ENCODE assay signal across 28 mouse cellular contexts in the genomic region with DNA sequence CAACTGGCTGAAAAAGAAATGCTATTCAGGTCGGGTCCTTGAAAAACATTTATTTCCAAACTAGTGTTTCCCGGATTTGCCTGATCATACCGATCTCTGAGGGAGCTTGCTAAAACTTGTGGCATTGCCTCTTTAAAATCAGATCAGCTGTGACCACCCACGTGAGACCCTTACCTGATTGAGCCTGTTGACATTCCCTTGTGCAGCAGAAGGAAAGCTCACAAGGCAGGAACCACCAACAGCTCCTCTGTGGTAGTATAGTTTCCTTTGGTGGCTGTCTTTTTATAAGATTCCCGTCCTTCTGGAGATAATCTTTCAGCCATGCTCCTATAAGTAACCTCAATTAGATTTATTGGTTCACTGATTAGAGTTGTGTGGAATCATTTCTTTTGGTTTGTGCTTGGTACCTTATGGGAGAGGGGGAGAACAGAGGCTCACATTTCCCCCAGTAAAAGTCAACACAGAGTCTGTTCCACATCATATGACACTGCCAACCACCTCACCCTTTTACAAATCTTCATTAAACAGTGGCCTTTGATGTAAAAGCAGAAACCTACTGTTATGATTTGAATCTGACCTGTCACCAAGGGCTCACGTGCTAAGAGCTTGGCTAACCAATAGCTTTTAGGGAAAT. TPM values are rescaled to one million over a fixed set of nuclear protein-coding genes. Genes with fewer than 3 reads are reported as not detected.
DNase-seq lines count a peak whose midpoint lies in the region; ATAC-seq lines count a peak whose summit lies in the region.
"Had no signal": no experiment of that assay in that cellular context is flagged by ENCODE, and none has a peak within 500 bp of the region (broad histone marks: within the 10 kb centered on the region; RNA-seq: fewer than 3 reads in every experiment).

No protein-coding gene starts in this region.

- H3K4me3 ChIP-seq in kidney, embryonic 15.5 days (replicated peaks), result no peak overlapping the region
- H3K4me3 ChIP-seq in limb, embryonic 11.5 days (ENCODE audit: low read depth, low read length), result no peak overlapping the region
- no peak overlapping the region for H3K4me3 ChIP-seq in limb, embryonic 10.5 days
- no peak overlapping the region for H3K4me3 ChIP-seq in limb, embryonic 13.5 days
- H3K4me3 ChIP-seq: embryonic facial prominence, embryonic 10.5 days; embryonic facial prominence, embryonic 13.5 days; erythroblast, embryonic 14.5 days; forebrain, embryonic 12.5 days; forebrain, embryonic 15.5 days; gastrocnemius, adult 2 months; heart, embryonic 12.5 days; heart, embryonic 15.5 days; hindbrain, embryonic 10.5 days; hindbrain, embryonic 13.5 days had no signal

- H3K27ac ChIP-seq in kidney, embryonic 15.5 days, result peak overlapping the region; percentile 58
- H3K27ac ChIP-seq in limb, embryonic 11.5 days (replicated peaks; ENCODE audit: low read depth, low read length), result no peak overlapping the region
- no peak overlapping the region for H3K27ac ChIP-seq in limb, embryonic 10.5 days
- H3K27ac ChIP-seq in limb, embryonic 13.5 days, result no peak overlapping the region
- H3K27ac ChIP-seq: embryonic facial prominence, embryonic 10.5 days; embryonic facial prominence, embryonic 13.5 days; forebrain, embryonic 12.5 days; forebrain, embryonic 15.5 days; gastrocnemius, adult 2 months; heart, embryonic 15.5 days; hindbrain, embryonic 10.5 days; hindbrain, embryonic 13.5 days had no signal

- H3K36me3 ChIP-seq in kidney, embryonic 15.5 days, result no peaks in the 10 kb centered on the region
- no peaks in the 10 kb centered on the region for H3K36me3 ChIP-seq in limb, embryonic 11.5 days (ENCODE audit: control insufficient read depth, insufficient read depth, low read length)
- H3K36me3 ChIP-seq in limb, embryonic 10.5 days, result no peaks in the 10 kb centered on the region
- H3K36me3 ChIP-seq in limb, embryonic 13.5 days, result no peaks in the 10 kb centered on the region
- H3K36me3 ChIP-seq: embryonic facial prominence, embryonic 10.5 days; embryonic facial prominence, embryonic 13.5 days; forebrain, embryonic 12.5 days; forebrain, embryonic 15.5 days; heart, embryonic 12.5 days; heart, embryonic 15.5 days; hindbrain, embryonic 10.5 days; hindbrain, embryonic 13.5 days had no signal

- no peak overlapping the region for H3K9ac ChIP-seq in kidney, embryonic 15.5 days
- no peak overlapping the region for H3K9ac ChIP-seq in limb, embryonic 11.5 days (ENCODE audit: low read length)
- H3K9ac ChIP-seq in limb, embryonic 13.5 days, result no peak overlapping the region
- H3K9ac ChIP-seq: embryonic facial prominence, embryonic 13.5 days; forebrain, embryonic 12.5 days; forebrain, embryonic 15.5 days; heart, embryonic 12.5 days; heart, embryonic 15.5 days; hindbrain, embryonic 13.5 days had no signal

- no peaks in the 10 kb centered on the region for H3K9me3 ChIP-seq in kidney, embryonic 15.5 days (replicated peaks)
- no peaks in the 10 kb centered on the region for H3K9me3 ChIP-seq in limb, embryonic 11.5 days (ENCODE audit: control insufficient read depth, low read length)
- H3K9me3 ChIP-seq in limb, embryonic 10.5 days (replicated peaks), result no peaks in the 10 kb centered on the region
- peaks cover 6% of the 10 kb centered on the region; the same call in 1 of the 2 replicates for H3K9me3 ChIP-seq in limb, embryonic 13.5 days
- H3K9me3 ChIP-seq: embryonic facial prominence, embryonic 10.5 days; embryonic facial prominence, embryonic 13.5 days; forebrain, embryonic 12.5 days; forebrain, embryonic 15.5 days; heart, embryonic 15.5 days; hindbrain, embryonic 10.5 days had no signal

- no peak for DNase-seq in kidney, adult 11 months
- DNase-seq in limb, embryonic 11.5 days (ENCODE audit: low spot score), result no peak
- DNase-seq in limb, embryonic 10.5 days (ENCODE audit: low spot score), result no peak
- no peak for DNase-seq in c-Kit-positive CD71-positive TER-119-positive erythroid progenitor cells, embryonic 14.5 days (ENCODE audit: low spot score)
- DNase-seq: adrenal gland, adult 2 months; adrenal gland, postnatal 14 days; cerebellum, adult 11-12 months; cerebellum, adult 8-10 months; cerebellum, postnatal 36 days; embryo, embryonic 11 days; gastrocnemius, adult 2 months; gastrocnemius, postnatal 14 days; heart, adult 18-20 months; heart, postnatal 10 days; heart, postnatal 36 days had no signal

- peak; percentile 68 for ATAC-seq in kidney, embryonic 15.5 days (replicated peaks; ENCODE audit: low FRiP score)
- peak; percentile 60; the same call in 1 of the 2 replicates for ATAC-seq in limb, embryonic 11.5 days (ENCODE audit: insufficient number of reproducible peaks, low FRiP score, low TSS enrichment, low read depth)
- 0 out of 2 replicates have a peak, but pooled peaks have one; percentile 34 for ATAC-seq in limb, embryonic 13.5 days (ENCODE audit: low FRiP score, low read depth)
- ATAC-seq: CD4-positive, CD25-positive, alpha-beta regulatory T cell, adult 4 months; forebrain, embryonic 15.5 days; hindbrain, embryonic 16.5 days had no signal

- 50% methylated on average over 6 of the region's 6 CpGs for WGBS in kidney, embryonic 15.5 days
- 59% methylated on average over 6 of the region's 6 CpGs for WGBS in limb, embryonic 11.5 days
- WGBS in limb, embryonic 10.5 days, result 64% methylated on average over 6 of the region's 6 CpGs
- 45% methylated on average over 6 of the region's 6 CpGs for WGBS in limb, embryonic 13.5 days

- no peaks in the 10 kb centered on the region for H3K27me3 ChIP-seq in kidney, embryonic 15.5 days
- H3K27me3 ChIP-seq in limb, embryonic 11.5 days (ENCODE audit: control insufficient read depth, insufficient read depth, low read length), result no peaks in the 10 kb centered on the region
- H3K27me3 ChIP-seq in limb, embryonic 10.5 days (ENCODE audit: low read depth, poor library complexity, severe bottlenecking), result no peaks in the 10 kb centered on the region
- no peaks in the 10 kb centered on the region for H3K27me3 ChIP-seq in limb, embryonic 13.5 days
- H3K27me3 ChIP-seq: embryonic facial prominence, embryonic 13.5 days; forebrain, embryonic 12.5 days; forebrain, embryonic 15.5 days; heart, embryonic 12.5 days; heart, embryonic 15.5 days; hindbrain, embryonic 13.5 days had no signal

- H3K4me1 ChIP-seq in kidney, embryonic 15.5 days, result peaks cover 13% of the 10 kb centered on the region
- no peaks in the 10 kb centered on the region for H3K4me1 ChIP-seq in limb, embryonic 11.5 days (ENCODE audit: control insufficient read depth, insufficient read depth, low read length)
- H3K4me1 ChIP-seq in limb, embryonic 10.5 days, result no peaks in the 10 kb centered on the region
- H3K4me1 ChIP-seq in limb, embryonic 13.5 days, result peaks cover 19% of the 10 kb centered on the region
- H3K4me1 ChIP-seq: embryonic facial prominence, embryonic 10.5 days; forebrain, embryonic 12.5 days; forebrain, embryonic 15.5 days; hindbrain, embryonic 10.5 days; hindbrain, embryonic 13.5 days had no signal

- H3K4me2 ChIP-seq in kidney, embryonic 15.5 days, result no peak overlapping the region
- no peak overlapping the region for H3K4me2 ChIP-seq in limb, embryonic 11.5 days (ENCODE audit: low read depth, severe bottlenecking)
- no peak overlapping the region for H3K4me2 ChIP-seq in limb, embryonic 13.5 days (replicated peaks)
- H3K4me2 ChIP-seq: embryonic facial prominence, embryonic 13.5 days; forebrain, embryonic 12.5 days; forebrain, embryonic 15.5 days; heart, embryonic 12.5 days; heart, embryonic 15.5 days; hindbrain, embryonic 13.5 days had no signal

RNA-seq across cellular contexts. Expression of a gene that starts 12.0 kb away (rescaled TPM):
- 9.4 and 11.3 TPM in 2 replicates for polyA plus RNA-seq in kidney, embryonic 15.5 days (2015; fragmentation: Nextera tagmentation; extraction: Ambion mirVana)
- polyA plus RNA-seq in limb, embryonic 11.5 days (2014; fragmentation: Nextera tagmentation; extraction: Ambion mirVana), result 24.4 and 29.3 TPM in 2 replicates
- 11.0 and 16.3 TPM in 2 replicates for polyA plus RNA-seq in limb, embryonic 10.5 days (2016; fragmentation: Nextera tagmentation; extraction: Ambion mirVana)
- 16.1 and 16.6 TPM in 2 replicates for polyA plus RNA-seq in limb, embryonic 13.5 days (2015; fragmentation: Nextera tagmentation; extraction: Ambion mirVana)
